Mouse (Mus musculus): ENCODE data around the gene Atp9a.
A peak's percentile ranks its signal among the peaks of the same experiment; 100 is the strongest.

Gene Atp9a

GRCm38 (mm10) chr2:168738854-168739253 lies 3.4 kb downstream of the Atp9a start:
- DNase-seq (ENCODE audit: low spot score in 2 of 2) = no peak

- DNase-seq (ENCODE audit: low spot score in 2 of 2) = no peak
Observed at GRCm38 (mm10) chr2:168737878-168738277, 4.3 kb downstream of the Atp9a start.

DNA sequence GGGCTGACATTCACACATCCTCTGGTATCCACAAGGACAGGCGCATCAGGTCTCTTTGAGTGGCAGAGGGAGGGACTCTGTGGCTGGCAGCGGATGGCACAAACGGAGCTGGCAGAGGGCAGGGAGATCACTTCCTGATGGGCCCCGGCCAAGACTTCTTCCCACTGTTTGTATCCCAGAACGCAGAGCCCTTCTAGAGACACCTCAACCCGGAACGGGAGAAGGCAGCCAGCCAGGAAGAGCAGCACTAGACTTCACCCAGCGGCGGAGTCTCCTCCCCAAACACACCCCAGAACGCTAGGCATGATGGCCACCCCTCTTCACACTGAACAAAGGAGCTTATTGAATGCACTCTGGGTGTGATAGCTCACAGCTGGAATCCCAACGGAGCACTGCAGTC lies 8.2 kb downstream of the Atp9a start:
- no peak for DNase-seq (ENCODE audit: low spot score in 2 of 2)

DNA sequence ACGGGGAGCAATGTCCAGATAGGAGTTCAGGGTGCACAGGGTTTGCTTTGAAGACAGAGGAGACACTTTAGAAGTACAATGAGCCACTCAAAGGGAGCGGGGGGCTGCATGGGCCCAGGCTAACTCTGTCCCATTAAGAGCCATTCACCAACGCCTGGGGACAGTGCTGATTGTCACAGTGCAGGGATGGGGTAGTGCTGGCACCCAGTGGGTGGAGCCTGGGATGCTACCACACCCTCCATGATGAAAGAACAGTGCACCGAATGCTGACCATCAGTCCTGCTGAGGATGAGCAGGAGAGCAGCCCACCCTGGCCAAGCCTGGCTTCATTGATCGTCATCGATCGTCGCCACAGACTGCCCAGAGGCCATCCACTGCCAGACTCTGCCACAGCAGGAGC lies 11.0 kb downstream of the Atp9a start:
- DNase-seq (ENCODE audit: low spot score in 2 of 2) = no peak

- DNase-seq (ENCODE audit: low spot score in 2 of 2) = no peak
Observed at GRCm38 (mm10) chr2:168729736-168730135, 12.5 kb downstream of the Atp9a start.

DNA sequence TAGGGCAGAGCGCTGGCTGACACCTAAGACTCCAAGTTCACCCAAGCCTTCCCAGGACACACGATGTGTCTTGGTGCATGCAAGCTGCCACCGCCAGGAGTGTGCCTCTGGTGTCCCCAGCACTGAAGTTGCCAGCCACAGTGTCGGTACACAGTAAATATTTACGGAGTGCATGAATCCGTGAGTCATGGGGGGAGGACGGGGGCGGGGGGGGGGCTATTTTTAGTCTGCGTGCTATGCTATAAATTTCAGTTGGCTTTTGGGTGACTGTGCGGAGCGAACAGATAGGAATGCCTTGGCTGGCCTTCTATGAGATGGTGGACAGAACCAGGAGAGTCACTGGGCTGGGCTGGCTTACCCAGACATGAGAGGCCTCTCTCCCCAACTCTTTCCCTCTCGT lies 14.2 kb downstream of the Atp9a start:
- DNase-seq (ENCODE audit: low spot score in 2 of 2) = no peak

DNA sequence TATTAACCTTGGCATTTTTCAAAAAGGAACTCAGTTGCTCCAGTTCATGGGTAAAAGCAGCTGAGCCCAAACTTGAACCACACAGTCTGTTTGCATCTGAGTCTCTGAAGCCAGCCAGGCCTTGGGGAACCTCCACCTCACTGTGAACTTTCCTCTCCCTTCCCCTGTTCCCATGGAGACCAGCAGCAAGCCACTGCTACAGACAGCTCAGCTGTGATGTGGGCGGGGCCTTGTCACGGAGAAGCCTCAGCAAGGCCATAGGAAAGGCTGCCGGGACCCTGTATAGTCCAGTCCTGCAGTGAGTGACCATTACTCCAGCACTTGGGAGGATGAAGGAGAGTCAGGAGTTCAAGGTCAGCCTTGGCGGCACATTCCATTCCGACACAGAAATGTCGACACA lies 16.2 kb downstream of the Atp9a start:
- DNase-seq (ENCODE audit: low spot score in 2 of 2) = no peak

DNA sequence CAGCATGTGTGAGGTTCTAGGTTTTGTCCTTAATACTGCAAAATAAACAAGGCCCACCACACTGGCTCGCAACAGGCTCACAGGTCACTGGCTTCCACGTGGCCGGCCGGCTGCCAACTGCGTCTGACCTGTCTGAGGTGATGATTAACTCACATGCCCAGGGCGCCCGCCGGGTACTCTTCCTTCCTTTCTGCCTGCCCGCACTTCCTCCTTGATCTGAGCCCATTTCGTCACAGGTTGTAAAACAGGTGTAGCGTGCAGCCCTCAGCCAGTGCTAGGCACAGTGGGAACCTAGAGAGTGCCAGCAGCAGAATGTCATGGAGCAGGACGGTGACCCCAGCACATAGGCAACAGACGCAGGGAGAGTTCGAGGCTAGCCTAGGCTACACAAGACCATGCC lies 20.9 kb downstream of the Atp9a start:
- peak in 1 of 2 experiments; percentile 26 for DNase-seq (ENCODE audit: low spot score in 2 of 2)

- DNase-seq (ENCODE audit: low spot score in 2 of 2) = no peak
Observed at GRCm38 (mm10) chr2:168719742-168720141, 22.5 kb downstream of the Atp9a start.

DNA sequence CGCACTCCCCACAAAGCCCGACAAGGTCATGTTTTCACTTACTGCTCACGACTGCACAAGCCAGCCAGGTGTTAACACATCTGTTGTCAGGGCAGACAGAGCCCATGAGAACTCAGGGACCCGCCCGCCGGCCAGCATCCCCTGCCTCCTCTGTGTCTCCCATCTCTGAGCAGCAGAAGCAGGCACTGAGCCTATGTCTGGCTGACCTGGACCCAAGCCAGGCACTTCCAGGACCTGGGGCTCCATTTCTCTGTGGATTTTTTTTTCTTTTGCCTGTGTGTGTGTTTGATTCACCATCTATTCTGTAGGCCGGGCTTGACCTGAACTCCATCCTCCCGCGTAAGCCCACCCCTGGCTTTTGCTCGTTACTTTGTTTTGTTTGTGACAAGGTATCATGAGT lies 23.5 kb downstream of the Atp9a start:
- DNase-seq (ENCODE audit: low spot score in 2 of 2) = no peak

- DNase-seq (ENCODE audit: low spot score in 2 of 2) = no peak
Observed at GRCm38 (mm10) chr2:168718267-168718666, 23.9 kb downstream of the Atp9a start.

DNA sequence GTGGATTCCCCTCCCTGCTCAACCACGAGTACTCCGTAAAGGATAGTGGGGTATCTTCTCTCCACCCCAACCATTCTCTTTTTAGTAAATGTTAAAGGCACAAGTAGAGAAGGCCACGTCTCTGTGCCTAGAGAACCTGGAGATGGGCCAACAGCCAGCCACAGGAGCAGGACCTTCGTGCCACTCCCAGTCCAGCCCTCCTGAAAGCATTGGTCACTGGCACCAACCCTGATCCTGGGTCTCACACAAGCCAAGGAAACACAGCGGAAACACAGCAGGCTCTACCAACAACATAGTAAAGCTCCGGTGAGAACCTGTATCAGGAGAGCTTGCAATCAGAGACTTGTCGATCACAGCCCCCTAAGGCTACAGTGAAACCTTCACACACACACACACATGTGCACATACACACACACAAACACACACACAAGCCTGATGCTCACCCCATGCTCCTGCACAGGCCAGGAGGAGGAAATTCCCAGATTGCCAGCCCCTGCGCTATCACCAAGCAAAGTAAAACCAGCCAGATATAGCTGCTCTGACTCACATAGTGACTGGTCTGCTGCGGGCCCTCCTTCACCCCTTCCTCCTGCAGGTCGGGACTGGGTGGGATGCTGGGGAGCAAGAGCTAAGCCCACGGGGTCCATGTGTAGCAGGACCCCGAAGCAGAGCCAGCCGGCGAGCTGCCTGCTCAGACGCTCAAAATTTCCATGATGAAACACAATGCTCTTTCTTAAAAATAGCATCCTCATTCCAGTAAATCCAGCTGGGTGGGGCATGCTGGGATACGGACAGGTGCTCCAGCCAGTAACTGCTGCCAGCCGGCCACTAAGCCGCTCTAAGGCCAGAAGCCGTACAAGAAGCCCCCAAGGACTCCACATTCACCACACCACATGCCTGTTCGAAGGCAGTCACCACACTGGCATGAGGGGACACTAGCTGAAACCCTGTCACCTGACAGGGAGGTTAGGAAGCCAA lies 29.7 kb downstream of the Atp9a start:
- DNase-seq (ENCODE audit: low spot score in 2 of 2) = no peak

DNA sequence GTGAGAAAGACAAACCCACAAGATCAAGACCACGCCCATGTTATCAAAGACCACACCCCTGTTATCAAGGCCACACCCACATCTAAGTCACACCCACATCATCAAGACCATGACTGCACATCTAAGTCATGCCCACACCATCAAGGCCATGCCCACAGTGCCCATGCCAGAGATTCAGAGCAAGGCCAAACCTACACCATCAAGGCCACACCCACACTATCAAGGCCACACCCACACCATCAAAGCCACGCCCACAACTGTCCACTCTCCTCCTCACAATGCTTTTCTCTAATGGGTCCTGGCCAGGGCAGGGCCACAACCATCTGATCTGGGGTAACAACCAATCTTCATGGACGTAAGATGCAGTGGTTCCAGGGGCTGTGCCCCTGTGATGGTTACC lies 31.2 kb downstream of the Atp9a start:
- no peak for DNase-seq (ENCODE audit: low spot score in 2 of 2)

DNA sequence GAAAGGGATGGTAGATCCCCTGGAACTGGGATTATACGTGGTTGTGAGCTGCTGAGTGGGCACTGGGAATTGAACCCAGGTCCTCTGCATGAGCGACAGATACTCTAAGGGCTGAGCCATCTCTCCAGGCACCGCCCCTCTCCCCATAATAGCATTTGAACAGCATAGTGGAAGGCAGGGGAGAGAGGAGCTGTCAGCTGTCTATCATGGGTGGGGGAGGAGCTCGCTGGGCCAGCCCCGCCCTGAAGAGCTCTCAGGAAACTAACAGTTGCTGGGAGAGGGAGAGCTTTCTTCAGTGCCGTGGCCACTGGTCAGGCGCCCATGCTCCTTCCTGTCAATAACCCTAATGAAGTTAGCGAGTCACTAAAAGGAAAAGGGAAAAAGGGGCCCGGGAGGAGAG lies 34.4 kb downstream of the Atp9a start:
- no peak for DNase-seq (ENCODE audit: low spot score in 2 of 2)

- no peak for DNase-seq (ENCODE audit: low spot score in 2 of 2)
Observed at GRCm38 (mm10) chr2:168702266-168702665, 39.9 kb downstream of the Atp9a start.

GRCm38 (mm10) chr2:168695027-168695403 lies 47.2 kb downstream of the Atp9a start:
- no peak for DNase-seq (ENCODE audit: low spot score in 2 of 2)

GRCm38 (mm10) chr2:168694379-168695026 lies 47.7 kb downstream of the Atp9a start:
- no peak for DNase-seq (ENCODE audit: low spot score in 2 of 2)

- DNase-seq (ENCODE audit: low spot score in 2 of 2) = peak; percentile 58 to 65
Observed at GRCm38 (mm10) chr2:168691774-168692173, 50.4 kb downstream of the Atp9a start.

DNA sequence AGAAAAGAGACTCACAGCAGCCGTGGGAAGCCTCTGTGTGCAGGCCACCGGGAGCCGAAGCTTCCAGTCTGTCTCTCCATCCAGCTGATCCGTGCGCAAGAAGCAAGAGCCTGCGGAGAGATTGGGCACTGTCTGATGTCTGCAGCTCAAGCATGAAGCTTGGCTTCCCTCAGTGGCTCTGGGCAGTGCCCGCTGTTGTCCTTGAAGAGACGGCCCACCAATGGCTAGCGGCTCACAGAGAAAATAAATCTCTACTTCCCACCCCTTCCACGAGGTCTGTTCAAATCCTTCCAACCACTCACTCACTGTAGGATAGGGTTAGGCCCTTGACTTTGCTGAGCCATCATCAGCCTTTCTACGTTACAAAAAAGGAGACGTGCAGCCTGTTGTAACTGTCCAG lies 54.9 kb downstream of the Atp9a start:
- DNase-seq (ENCODE audit: low spot score in 2 of 2) = no peak

DNA sequence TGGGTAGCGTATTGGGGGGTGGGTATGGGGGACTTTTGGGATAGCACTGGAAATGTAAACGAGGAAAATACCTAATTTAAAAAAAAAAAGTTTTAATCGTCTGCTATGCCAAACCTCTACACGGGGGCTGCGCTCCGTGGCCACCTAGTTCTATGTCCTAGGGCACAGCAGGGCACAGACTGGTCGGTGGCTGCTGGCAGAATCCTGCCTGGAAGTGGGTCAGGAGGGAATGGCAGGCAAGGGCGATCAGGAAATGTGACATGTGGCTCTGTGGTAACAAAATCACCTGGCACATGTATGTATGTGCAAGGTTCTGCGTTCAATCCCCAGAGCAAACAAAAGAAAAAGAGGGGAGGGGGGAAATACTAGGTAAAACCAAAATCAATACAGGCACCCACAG lies 56.3 kb downstream of the Atp9a start:
- no peak for DNase-seq (ENCODE audit: low spot score in 2 of 2)

DNA sequence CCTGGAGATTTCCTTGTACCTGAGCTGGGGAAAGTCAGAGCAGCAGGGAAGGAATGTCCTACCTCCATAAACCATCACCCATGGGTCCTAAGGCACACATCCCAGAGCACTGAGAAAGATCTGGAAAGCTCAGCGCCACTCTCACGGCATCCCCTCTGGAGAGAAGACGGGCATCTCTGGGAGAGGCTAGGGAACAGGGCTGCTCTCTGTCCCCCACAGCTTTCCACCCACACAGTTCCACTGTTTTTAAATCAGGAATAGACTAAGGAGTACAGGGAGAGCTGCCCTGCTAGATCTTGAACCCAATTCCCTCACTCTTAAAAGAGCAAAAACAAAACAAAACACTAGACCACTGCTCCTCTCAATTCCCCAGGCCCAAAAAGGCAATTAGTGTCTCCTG lies 57.5 kb downstream of the Atp9a start:
- DNase-seq (ENCODE audit: low spot score in 2 of 2) = no peak

DNA sequence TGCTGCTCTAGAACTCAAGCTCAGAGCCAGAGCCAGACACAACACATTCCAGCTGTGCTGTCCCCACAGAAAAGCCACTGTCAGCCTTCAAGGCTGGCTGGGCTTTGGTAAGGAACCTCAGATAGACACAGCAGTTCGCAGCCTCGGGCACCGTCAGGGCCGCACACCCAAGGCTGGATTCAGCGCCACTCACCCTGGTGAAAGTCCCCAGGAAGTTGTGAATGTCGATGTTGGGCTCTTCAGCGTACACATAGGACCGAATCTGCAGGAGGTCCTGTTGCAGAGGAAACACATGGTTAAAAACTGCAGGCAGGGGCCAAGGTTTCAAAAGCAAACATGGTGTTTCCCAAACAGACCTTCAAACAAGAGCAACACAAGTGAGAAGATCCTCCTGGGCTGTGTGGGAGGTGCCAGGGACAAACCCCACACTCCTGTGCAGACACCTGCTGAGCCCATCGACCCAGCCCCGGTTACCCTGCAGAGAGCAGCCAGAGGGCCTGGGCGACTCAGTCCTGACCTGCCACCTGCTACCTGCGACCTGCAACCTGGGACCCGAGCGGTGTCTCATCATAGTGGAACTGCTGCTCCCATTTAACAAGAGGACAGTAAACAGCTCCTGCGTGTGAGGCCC lies 58.6 kb downstream of the Atp9a start:
- DNase-seq (ENCODE audit: low spot score in 2 of 2) = no peak

- no peak for DNase-seq (ENCODE audit: low spot score in 2 of 2)
Observed at GRCm38 (mm10) chr2:168682721-168683120, 59.5 kb downstream of the Atp9a start.

All from urinary bladder, adult 18-20 months (tissue).